9 mouse cellular contexts compared by ENCODE assay signal in genomic region chr10:68723015-68723414, GRCm38 (mm10). TPM values are rescaled to one million over a fixed set of nuclear protein-coding genes. Genes with fewer than 3 reads are reported as not detected.
DNase-seq lines count a peak whose midpoint lies in the region; ATAC-seq lines count a peak whose summit lies in the region.
"Had no signal": no experiment of that assay in that cellular context is flagged by ENCODE, and none has a peak within 500 bp of the region (broad histone marks: within the 10 kb centered on the region; RNA-seq: fewer than 3 reads in every experiment).

No protein-coding gene starts in this region.

- peak overlapping the region; percentile 96 for H3K4me2 ChIP-seq in heart, embryonic 14.5 days (ENCODE audit: low read length)
- H3K4me2 ChIP-seq in hindbrain, embryonic 16.5 days (ENCODE audit: low read length) = peak overlapping the region; percentile 89
- H3K4me2 ChIP-seq in midbrain, embryonic 15.5 days = peak overlapping the region; percentile 95; the same call in 1 of the 2 replicates

- no peaks in the 10 kb centered on the region for H3K36me3 ChIP-seq in heart, embryonic 14.5 days (ENCODE audit: control insufficient read depth, insufficient read depth, low read length)
- no peaks in the 10 kb centered on the region for H3K36me3 ChIP-seq in hindbrain, embryonic 16.5 days (ENCODE audit: control insufficient read depth, insufficient read depth, low read length)
- no peaks in the 10 kb centered on the region for H3K36me3 ChIP-seq in midbrain, embryonic 15.5 days (replicated peaks)

- H3K9me3 ChIP-seq in heart, embryonic 14.5 days (ENCODE audit: control insufficient read depth, low read length) = no peaks in the 10 kb centered on the region
- H3K9me3 ChIP-seq in hindbrain, embryonic 16.5 days (ENCODE audit: control insufficient read depth, low read length) = no peaks in the 10 kb centered on the region
- no peaks in the 10 kb centered on the region for H3K9me3 ChIP-seq in midbrain, embryonic 15.5 days

- no peak for DNase-seq in heart, adult 8-10 months (ENCODE audit: low spot score)
- DNase-seq in right cerebral cortex, postnatal 4 days = no peak
- no peak for DNase-seq in left cerebral cortex, adult 9 months (ENCODE audit: low spot score in 2 of 2)
- DNase-seq: layer of hippocampus, adult 9-11 months had no signal

- H3K4me1 ChIP-seq in heart, embryonic 14.5 days (ENCODE audit: control insufficient read depth in 2 of 2, insufficient read depth in 2 of 2, low read length in 2 of 2) = peaks cover 7 to 18% of the 10 kb centered on the region in 2 experiments
- H3K4me1 ChIP-seq in hindbrain, embryonic 16.5 days (ENCODE audit: control insufficient read depth, insufficient read depth, low read depth, low read length) = peaks cover 4% of the 10 kb centered on the region; the same call in 1 of the 2 replicates
- H3K4me1 ChIP-seq in midbrain, embryonic 15.5 days = peaks cover 15% of the 10 kb centered on the region

- H3K9ac ChIP-seq in heart, embryonic 14.5 days (ENCODE audit: low read length) = peak overlapping the region; percentile 69; the same call in 1 of the 2 replicates
- H3K9ac ChIP-seq in hindbrain, embryonic 16.5 days (ENCODE audit: low read depth, low read length) = no peak overlapping the region
- no peak overlapping the region for H3K9ac ChIP-seq in midbrain, embryonic 15.5 days

- peak overlapping the region in 1 of 2 experiments; percentile 52; a peak in 1 of 4 replicates for H3K4me3 ChIP-seq in heart, embryonic 14.5 days (ENCODE audit: control insufficient read depth in 1 of 2, insufficient read depth in 1 of 2, low read depth in 1 of 2, low read length in 2 of 2)
- H3K4me3 ChIP-seq in hindbrain, embryonic 16.5 days (ENCODE audit: low read length) = no peak overlapping the region
- H3K4me3 ChIP-seq in midbrain, embryonic 15.5 days = no peak overlapping the region

- H3K27me3 ChIP-seq in heart, embryonic 14.5 days (ENCODE audit: control insufficient read depth, insufficient read depth, low read length) = peaks cover 7% of the 10 kb centered on the region; the same call in 1 of the 2 replicates
- H3K27me3 ChIP-seq in hindbrain, embryonic 16.5 days (replicated peaks; ENCODE audit: control insufficient read depth, insufficient read depth, low read length) = no peaks in the 10 kb centered on the region
- H3K27me3 ChIP-seq in midbrain, embryonic 15.5 days (replicated peaks) = peaks cover 4% of the 10 kb centered on the region

- 39% methylated on average over 7 of the region's 7 CpGs for WGBS in heart, embryonic 14.5 days
- 44% methylated on average over 7 of the region's 7 CpGs for WGBS in hindbrain, embryonic 16.5 days
- 42% methylated on average over 7 of the region's 7 CpGs for WGBS in midbrain, embryonic 15.5 days

- no peak for ATAC-seq in heart, embryonic 14.5 days (ENCODE audit: insufficient number of reproducible peaks, insufficient read depth, low FRiP score, low read depth)
- ATAC-seq in common myeloid progenitor, adult 5-6 weeks (replicated peaks; ENCODE audit: low read depth, poor library complexity, severe bottlenecking) = peak; percentile 26; the same call in 1 of the 2 replicates
- no peak for ATAC-seq in hindbrain, embryonic 16.5 days
- ATAC-seq in midbrain, embryonic 15.5 days (replicated peaks) = no peak
- ATAC-seq in frontal cortex, adult (ENCODE audit: low TSS enrichment) = no peak

- H3K27ac ChIP-seq in heart, embryonic 14.5 days (replicated peaks in 1 of 2; ENCODE audit: control insufficient read depth in 1 of 2, insufficient read depth in 1 of 2, low read depth in 2 of 2, low read length in 2 of 2) = no peak overlapping the region
- no peak overlapping the region for H3K27ac ChIP-seq in hindbrain, embryonic 16.5 days (ENCODE audit: low read depth, low read length)
- H3K27ac ChIP-seq in midbrain, embryonic 15.5 days = no peak overlapping the region

RNA-seq across cellular contexts. Expression of gene Tmem26, which starts 0.4 kb away (rescaled TPM):
- polyA plus RNA-seq in heart, embryonic 14.5 days (2014; fragmentation: Nextera tagmentation; extraction: Ambion mirVana) = 3.5 and 5.6 TPM in 2 replicates
- under 1 TPM; 0.12 to 0.52 (median 0.37) TPM for total RNA-seq in heart, adult 8-10 months (2022)
- 0.23 TPM in 1 of 2 replicates, not detected in the other for total RNA-seq in common myeloid progenitor, adult 5-6 weeks (2017)
- polyA plus RNA-seq in hindbrain, embryonic 16.5 days (2015; fragmentation: Nextera tagmentation; extraction: Ambion mirVana) = 4.6 and 5.7 TPM in 2 replicates
- polyA plus RNA-seq in midbrain, embryonic 15.5 days (2015; fragmentation: Nextera tagmentation; extraction: Ambion mirVana) = 4.9 and 5.2 TPM in 2 replicates
